Mouse (Mus musculus): ENCODE results near the gene Camk1g.

DNA sequence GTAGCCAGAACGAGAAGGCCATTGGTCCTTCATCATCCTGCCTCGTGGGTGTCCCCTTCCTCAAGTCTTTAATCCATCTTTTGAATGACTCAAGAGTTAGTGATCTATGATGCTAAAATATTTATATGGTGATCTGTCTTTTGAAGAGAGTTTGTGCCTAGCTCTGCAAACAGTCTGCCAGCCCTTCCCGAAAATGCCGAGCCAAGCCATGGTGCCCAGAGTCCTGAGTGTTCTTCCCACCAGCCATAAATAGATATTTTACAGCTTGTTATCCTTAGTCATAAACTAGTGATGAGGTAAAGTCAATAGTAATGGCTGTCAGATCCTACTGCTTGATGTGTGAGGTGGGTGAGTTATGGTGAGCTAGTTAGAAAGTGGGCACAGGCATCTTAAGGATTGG lies 44.0 kb upstream of the Camk1g start:
- TF ChIP-seq POLR2A (IDR thresholded peaks at IDR 0.05; ENCODE audit: borderline replicate concordance, extremely low read depth, low read depth, low read length) (no peak), CTCF (IDR thresholded peaks at IDR 0.05; ENCODE audit: insufficient read depth, low read length) (no peak)
